Mouse (Mus musculus) megakaryocyte, embryonic 14.5 days (primary cell): Measurements from ENCODE around the gene Ccdc88c.

Experiments
- FLI1 ChIP-seq: IDR thresholded peaks from 2 replicates; pipeline ENCODE4 v1.6.1; 2012; ENCODE audit warnings: low read length, inconsistent platforms, mixed read lengths
- GATA1 ChIP-seq: IDR thresholded peaks from 3 replicates; pipeline ENCODE4 v1.6.1; 2012; ENCODE audit warnings: mixed read lengths, low read length, inconsistent platforms, borderline replicate concordance

- TF ChIP-seq FLI1 (no peak), GATA1 (no peak)
Observed at GRCm38 (mm10) chr12:101021484-101022226, 7.2 kb downstream of the Ccdc88c start.
